Comparison of ENCODE assay signal across 7 mouse cellular contexts in genomic region chr2:157458472-157458871, GRCm38 (mm10). TPM values are rescaled to one million over a fixed set of nuclear protein-coding genes. Genes with fewer than 3 reads are reported as not detected.
DNase-seq lines count a peak whose midpoint lies in the region; ATAC-seq and TF ChIP-seq lines count a peak whose summit lies in the region.

No protein-coding gene starts in this region.

- 21% methylated on average over 14 of the region's 14 CpGs for WGBS in hindbrain, embryonic 13.5 days
- WGBS in small intestine, adult 2 months, result 53% methylated on average over 14 of the region's 14 CpGs

- intact Hi-C loops in left cerebral cortex, postnatal 14 days (cut with DNase I), result loop anchor here (5.0 kb wide), 1 partner anchor 166 kb away; no protein-coding TSS in a partner anchor

- H3K4me3 ChIP-seq in hindbrain, embryonic 13.5 days, result no peak overlapping the region
- no peak overlapping the region for H3K4me3 ChIP-seq in small intestine, adult 2 months (ENCODE audit: low read depth, low read length)

- peaks cover 68% of the 10 kb centered on the region for H3K4me1 ChIP-seq in hindbrain, embryonic 13.5 days (replicated peaks)
- H3K4me1 ChIP-seq in small intestine, adult 2 months (ENCODE audit: control insufficient read depth, insufficient read depth, insufficient read length, low read length), result peaks cover 21% of the 10 kb centered on the region

- H3K27me3 ChIP-seq in hindbrain, embryonic 13.5 days, result no peaks in the 10 kb centered on the region
- no peaks in the 10 kb centered on the region for H3K27me3 ChIP-seq in small intestine, adult 2 months (ENCODE audit: control insufficient read depth, insufficient read depth, low read length)

- peak; percentile 77 for DNase-seq in R1 (ENCODE audit: low read depth, low spot score)
- peak; percentile 65 for DNase-seq in cerebellum, adult 9-10 months
- peak; percentile 76 to 78 for DNase-seq in frontal cortex, postnatal 36 days (ENCODE audit: low spot score in 2 of 2)
- peak; percentile 81 to 89 for DNase-seq in left cerebral cortex, postnatal 14 days (ENCODE audit: low spot score in 2 of 2)
- DNase-seq in mesoderm, embryonic 11.5 days (ENCODE audit: low read depth, low spot score), result peak; percentile 85

- H3K9me3 ChIP-seq in hindbrain, embryonic 13.5 days, result no peaks in the 10 kb centered on the region

- peak overlapping the region; percentile 30 for H3K9ac ChIP-seq in hindbrain, embryonic 13.5 days

- H3K36me3 ChIP-seq in hindbrain, embryonic 13.5 days, result peaks cover 38% of the 10 kb centered on the region
- peaks cover 48% of the 10 kb centered on the region for H3K36me3 ChIP-seq in small intestine, adult 2 months (ENCODE audit: control insufficient read depth, insufficient read depth, low read length)

- no peak for TF ChIP-seq POLR2A in small intestine, adult 2 months (IDR thresholded peaks at IDR 0.05; ENCODE audit: low read depth, low read length)

- peak; percentile 79 for TF ChIP-seq CTCF in small intestine, adult 2 months (IDR thresholded peaks at IDR 0.05; ENCODE audit: extremely low read depth, insufficient read length, insufficient replicate concordance, low read depth, low read length)

- ATAC-seq in hindbrain, embryonic 13.5 days (ENCODE audit: low FRiP score), result peak; percentile 26; the same call in 1 of the 2 replicates

- peak overlapping the region; percentile 85 for H3K27ac ChIP-seq in hindbrain, embryonic 13.5 days
- no peak overlapping the region for H3K27ac ChIP-seq in small intestine, adult 2 months (ENCODE audit: insufficient read depth, low read depth, low read length)

- H3K4me2 ChIP-seq in hindbrain, embryonic 13.5 days, result no peak overlapping the region

RNA-seq across cellular contexts. Expression of gene Src, which starts 40.2 kb away (rescaled TPM):
- 31.3 and 31.8 TPM in 2 replicates for polyA plus RNA-seq in hindbrain, embryonic 13.5 days (2015; fragmentation: Nextera tagmentation; extraction: Ambion mirVana)
- total RNA-seq in left cerebral cortex, postnatal 14 days (2021), result 100 to 1,000 TPM; 100 to 104 TPM
- polyA plus RNA-seq in small intestine, adult 2 months (2012; rRNA removed), result 65.9 and 161 TPM in 2 replicates
